Mouse (Mus musculus) liver, postnatal 0 days (tissue): ENCODE data around the gene Ugdh.

ENCODE experiments used
- CTCF ChIP-seq: sonication (generic); IDR thresholded peaks from 2 replicates; pipeline ENCODE4 v1.5.1; 2016; ENCODE audit warnings: antibody characterized with exemption, low read depth
- EP300 ChIP-seq: IDR thresholded peaks from 2 replicates; pipeline ENCODE4 v1.6.1; 2016; ENCODE audit warnings: antibody characterized with exemption, low read depth, mild to moderate bottlenecking

GRCm38 (mm10) chr5:65422803-65423202 is 12.9 kb downstream of the Ugdh start:
- TF ChIP-seq CTCF (no peak), EP300 (no peak)
